ENCODE assay signal across 8 mouse cellular contexts in genomic region chr5:151154780-151155179, GRCm38 (mm10).
DNase-seq lines count a peak whose midpoint lies in the region; ATAC-seq and TF ChIP-seq lines count a peak whose summit lies in the region.

No protein-coding gene starts in this region.

- peaks cover 26% of the 10 kb centered on the region for H3K4me1 ChIP-seq in liver, adult 2 months (ENCODE audit: control insufficient read depth, insufficient read depth, low read length)
- peaks cover 20% of the 10 kb centered on the region for H3K4me1 ChIP-seq in heart, embryonic 10.5 days
- peaks cover 16% of the 10 kb centered on the region for H3K4me1 ChIP-seq in limb, embryonic 15.5 days
- H3K4me1 ChIP-seq in hindbrain, postnatal 0 days (ENCODE audit: insufficient read depth, low read length), result no peaks in the 10 kb centered on the region

- 53% methylated on average over 3 of the region's 3 CpGs for WGBS in liver, adult 2 months
- 28% methylated on average over 3 of the region's 3 CpGs for WGBS in heart, embryonic 10.5 days
- 37% methylated on average over 3 of the region's 3 CpGs for WGBS in limb, embryonic 15.5 days
- 40% methylated on average over 3 of the region's 3 CpGs for WGBS in hindbrain, postnatal 0 days

- no peaks in the 10 kb centered on the region for H3K36me3 ChIP-seq in liver, adult 2 months (ENCODE audit: control insufficient read depth, insufficient read depth, low read length)
- no peaks in the 10 kb centered on the region for H3K36me3 ChIP-seq in heart, embryonic 10.5 days
- H3K36me3 ChIP-seq in limb, embryonic 15.5 days, result no peaks in the 10 kb centered on the region
- H3K36me3 ChIP-seq in hindbrain, postnatal 0 days (ENCODE audit: insufficient read depth, low read length), result no peaks in the 10 kb centered on the region

- H3K4me2 ChIP-seq in limb, embryonic 15.5 days, result no peak overlapping the region
- H3K4me2 ChIP-seq in hindbrain, postnatal 0 days (ENCODE audit: low read depth, low read length), result no peak overlapping the region

- no peak overlapping the region for H3K9ac ChIP-seq in liver, adult 2 months (ENCODE audit: low read depth, low read length)
- no peak overlapping the region for H3K9ac ChIP-seq in limb, embryonic 15.5 days
- no peak overlapping the region for H3K9ac ChIP-seq in hindbrain, postnatal 0 days (replicated peaks; ENCODE audit: low read length)

- H3K27ac ChIP-seq in liver, adult 2 months (replicated peaks; ENCODE audit: insufficient read depth, low read depth, low read length), result peak overlapping the region; percentile 63
- peak overlapping the region; percentile 45 for H3K27ac ChIP-seq in heart, embryonic 10.5 days
- H3K27ac ChIP-seq in limb, embryonic 15.5 days, result no peak overlapping the region
- H3K27ac ChIP-seq in hindbrain, postnatal 0 days, result no peak overlapping the region

- no peak for DNase-seq in liver, adult 2 months (ENCODE audit: extremely low read depth, low read depth, low spot score)
- DNase-seq in liver, result no peak
- no peak for DNase-seq in heart, embryonic 10.5 days (ENCODE audit: low spot score)
- no peak for DNase-seq in cerebellum, postnatal 25 days
- DNase-seq in hindbrain, postnatal 0 days (ENCODE audit: low spot score), result no peak
- DNase-seq in spleen, adult 12 weeks (ENCODE audit: low spot score), result no peak
- DNase-seq in urinary bladder, postnatal 36 days (ENCODE audit: low spot score in 2 of 2), result no peak

- 0 out of 2 replicates have a peak, but pooled peaks have one; percentile 40 for ATAC-seq in limb, embryonic 15.5 days (ENCODE audit: insufficient number of reproducible peaks, low FRiP score, low TSS enrichment, low read depth)
- ATAC-seq in hindbrain, postnatal 0 days, result no peak

- no peaks in the 10 kb centered on the region for H3K9me3 ChIP-seq in heart, embryonic 10.5 days
- no peaks in the 10 kb centered on the region for H3K9me3 ChIP-seq in limb, embryonic 15.5 days
- H3K9me3 ChIP-seq in hindbrain, postnatal 0 days (ENCODE audit: low read length), result no peaks in the 10 kb centered on the region

- peaks cover 58% of the 10 kb centered on the region for H3K79me2 ChIP-seq in liver, adult 2 months (ENCODE audit: control insufficient read depth, insufficient read depth, low read length)

- no peak for TF ChIP-seq CTCF in liver, adult 2 months (IDR thresholded peaks at IDR 0.05; ENCODE audit: low read depth, low read length)
- TF ChIP-seq CTCF in hindbrain, postnatal 0 days (IDR thresholded peaks at IDR 0.05; ENCODE audit: low read depth), result no peak

- no peak overlapping the region for H3K4me3 ChIP-seq in liver, adult 2 months (ENCODE audit: insufficient read depth, low read depth, low read length)
- H3K4me3 ChIP-seq in heart, embryonic 10.5 days, result no peak overlapping the region
- no peak overlapping the region for H3K4me3 ChIP-seq in limb, embryonic 15.5 days
- no peak overlapping the region for H3K4me3 ChIP-seq in hindbrain, postnatal 0 days (ENCODE audit: low read length)

- no peaks in the 10 kb centered on the region for H3K27me3 ChIP-seq in liver, adult 2 months (ENCODE audit: control insufficient read depth, insufficient read depth, low read length)
- H3K27me3 ChIP-seq in heart, embryonic 10.5 days (ENCODE audit: insufficient read depth, poor library complexity, severe bottlenecking), result no peaks in the 10 kb centered on the region
- no peaks in the 10 kb centered on the region for H3K27me3 ChIP-seq in limb, embryonic 15.5 days
- no peaks in the 10 kb centered on the region for H3K27me3 ChIP-seq in hindbrain, postnatal 0 days (ENCODE audit: insufficient read depth, low read length)

- TF ChIP-seq POLR2A in liver, adult 2 months (IDR thresholded peaks at IDR 0.05; ENCODE audit: extremely low read depth, insufficient read depth, low read length), result no peak

Comparison
In these comparisons a context has a peak if more than half of its experiments do, and no peak if none do; other contexts are left out.
1. H3K27ac ChIP-seq: peak in liver, adult 2 months (single experiment) and heart, embryonic 10.5 days (single experiment); none in limb, embryonic 15.5 days (single experiment) and hindbrain, postnatal 0 days (single experiment).